Mouse (Mus musculus): ENCODE results near the gene Thap8. TPM values are rescaled to one million over a fixed set of nuclear protein-coding genes. Genes with fewer than 3 reads are reported as not detected.

Thap8 gene
- polyA plus RNA-seq, 1 experiment from 2014 or later: 0.42 TPM

GRCm38 (mm10) chr7:30265041-30265440, 14.9 kb upstream of the Thap8 start:
- Histone ChIP-seq H3K27ac (no peak overlapping the region), H3K4me3 (no peak overlapping the region), H3K4me2 (no peak overlapping the region), H3K36me3 (peaks cover 9% of the 10 kb centered on the region; the same call in 1 of the 2 replicates), H3K4me1 (replicated peaks) (no peaks in the 10 kb centered on the region; the same call in 1 of the 2 replicates), H3K9ac (no peak overlapping the region), H3K9me3 (replicated peaks) (no peaks in the 10 kb centered on the region), H3K27me3 (no peaks in the 10 kb centered on the region)
- ATAC-seq (replicated peaks; ENCODE audit: insufficient number of reproducible peaks, insufficient read depth, low FRiP score, low read depth): no peak
- 81% methylated on average over 2 of the region's 2 CpGs for WGBS

GRCm38 (mm10) chr7:30265531-30265930, 14.4 kb upstream of the Thap8 start:
- ATAC-seq (replicated peaks; ENCODE audit: insufficient number of reproducible peaks, insufficient read depth, low FRiP score, low read depth): no peak
- no peaks in the 10 kb centered on the region for H3K27me3 ChIP-seq
- H3K4me3 ChIP-seq: no peak overlapping the region
- no peak overlapping the region for H3K27ac ChIP-seq
- no peaks in the 10 kb centered on the region; the same call in 1 of the 2 replicates for H3K4me1 ChIP-seq (replicated peaks)
- H3K9ac ChIP-seq: no peak overlapping the region
- no peak overlapping the region for H3K4me2 ChIP-seq
- no peaks in the 10 kb centered on the region for H3K9me3 ChIP-seq (replicated peaks)
- WGBS: 87% methylated on average over 5 of the region's 5 CpGs
- peaks cover 9% of the 10 kb centered on the region; the same call in 1 of the 2 replicates for H3K36me3 ChIP-seq

GRCm38 (mm10) chr7:30265935-30266334, 14.0 kb upstream of the Thap8 start:
- ATAC-seq (replicated peaks; ENCODE audit: insufficient number of reproducible peaks, insufficient read depth, low FRiP score, low read depth): no peak
- Histone ChIP-seq H3K9me3 (replicated peaks) (no peaks in the 10 kb centered on the region), H3K36me3 (peaks cover 9% of the 10 kb centered on the region; the same call in 1 of the 2 replicates), H3K4me2 (no peak overlapping the region), H3K27me3 (no peaks in the 10 kb centered on the region), H3K4me3 (no peak overlapping the region), H3K27ac (no peak overlapping the region), H3K4me1 (replicated peaks) (no peaks in the 10 kb centered on the region; the same call in 1 of the 2 replicates), H3K9ac (no peak overlapping the region)
- 88% methylated on average over 7 of the region's 7 CpGs for WGBS

- H3K4me2 ChIP-seq: no peak overlapping the region
- H3K4me1 ChIP-seq (replicated peaks): no peaks in the 10 kb centered on the region; the same call in 1 of the 2 replicates
- no peak overlapping the region for H3K4me3 ChIP-seq
- no peaks in the 10 kb centered on the region for H3K27me3 ChIP-seq
- no peak for ATAC-seq (replicated peaks; ENCODE audit: insufficient number of reproducible peaks, insufficient read depth, low FRiP score, low read depth)
- H3K27ac ChIP-seq: no peak overlapping the region
- 43% methylated on average over 3 of the region's 3 CpGs for WGBS
- peaks cover 16% of the 10 kb centered on the region; the same call in 1 of the 2 replicates for H3K36me3 ChIP-seq
- H3K9ac ChIP-seq: no peak overlapping the region
- no peaks in the 10 kb centered on the region for H3K9me3 ChIP-seq (replicated peaks)
These were observed 13.1 kb upstream of the Thap8 start for GRCm38 (mm10) chr7:30266780-30267179.

- Histone ChIP-seq H3K36me3 (peaks cover 16% of the 10 kb centered on the region; the same call in 1 of the 2 replicates), H3K27ac (no peak overlapping the region), H3K27me3 (no peaks in the 10 kb centered on the region), H3K9me3 (replicated peaks) (no peaks in the 10 kb centered on the region), H3K4me2 (no peak overlapping the region), H3K4me1 (replicated peaks) (no peaks in the 10 kb centered on the region; the same call in 1 of the 2 replicates), H3K9ac (no peak overlapping the region), H3K4me3 (no peak overlapping the region)
- 83% methylated on average over 4 of the region's 4 CpGs for WGBS
- ATAC-seq (replicated peaks; ENCODE audit: insufficient number of reproducible peaks, insufficient read depth, low FRiP score, low read depth): no peak
These were observed 10.3 kb upstream of the Thap8 start for GRCm38 (mm10) chr7:30269641-30270040.

- peaks cover 13% of the 10 kb centered on the region; the same call in 1 of the 2 replicates for H3K36me3 ChIP-seq
- no peaks in the 10 kb centered on the region for H3K27me3 ChIP-seq
- no peak for ATAC-seq (replicated peaks; ENCODE audit: insufficient number of reproducible peaks, insufficient read depth, low FRiP score, low read depth)
- H3K4me2 ChIP-seq: no peak overlapping the region
- no peak overlapping the region for H3K9ac ChIP-seq
- no peaks in the 10 kb centered on the region for H3K9me3 ChIP-seq (replicated peaks)
- H3K4me3 ChIP-seq: no peak overlapping the region
- WGBS: 67% methylated on average over 6 of the region's 6 CpGs
- H3K27ac ChIP-seq: no peak overlapping the region
- H3K4me1 ChIP-seq (replicated peaks): peaks cover 12% of the 10 kb centered on the region
These were observed 5.5 kb upstream of the Thap8 start for GRCm38 (mm10) chr7:30274383-30274782.

- Histone ChIP-seq H3K27me3 (no peaks in the 10 kb centered on the region), H3K9ac (no peak overlapping the region), H3K4me1 (replicated peaks) (peaks cover 24% of the 10 kb centered on the region), H3K27ac (no peak overlapping the region), H3K36me3 (no peaks in the 10 kb centered on the region), H3K9me3 (replicated peaks) (no peaks in the 10 kb centered on the region), H3K4me3 (0 out of 2 replicates have a peak overlapping the region, but pooled peaks have one; percentile 96), H3K4me2 (peak overlapping the region; percentile 93; the same call in 1 of the 2 replicates)
- no peak for ATAC-seq (replicated peaks; ENCODE audit: insufficient number of reproducible peaks, insufficient read depth, low FRiP score, low read depth)
- WGBS: 53% methylated on average over 2 of the region's 2 CpGs
These were observed 983 bp upstream of the Thap8 start for GRCm38 (mm10) chr7:30278911-30279310.

- Histone ChIP-seq H3K27me3 (no peaks in the 10 kb centered on the region), H3K4me3 (peak overlapping the region; percentile 96), H3K4me1 (replicated peaks) (peaks cover 24% of the 10 kb centered on the region), H3K27ac (peak overlapping the region; percentile 99), H3K4me2 (peak overlapping the region; percentile 93), H3K9me3 (replicated peaks) (no peaks in the 10 kb centered on the region), H3K9ac (peak overlapping the region; percentile 64; the same call in 1 of the 2 replicates), H3K36me3 (no peaks in the 10 kb centered on the region)
- no peak for ATAC-seq (replicated peaks; ENCODE audit: insufficient number of reproducible peaks, insufficient read depth, low FRiP score, low read depth)
- under 1% methylated on average over 6 of the region's 6 CpGs for WGBS
These were observed 358 bp upstream of the Thap8 start for GRCm38 (mm10) chr7:30279536-30279935.

GRCm38 (mm10) chr7:30280670-30281138, 810 bp downstream of the Thap8 start:
- WGBS: under 1% methylated on average over 20 of the region's 20 CpGs
- ATAC-seq (replicated peaks; ENCODE audit: insufficient number of reproducible peaks, insufficient read depth, low FRiP score, low read depth): peak; percentile 87
- no peaks in the 10 kb centered on the region for H3K36me3 ChIP-seq
- peaks cover 18% of the 10 kb centered on the region for H3K4me1 ChIP-seq (replicated peaks)
- H3K4me2 ChIP-seq: peak overlapping the region; percentile 93
- no peaks in the 10 kb centered on the region for H3K27me3 ChIP-seq
- peak overlapping the region; percentile 53 for H3K9ac ChIP-seq
- no peaks in the 10 kb centered on the region for H3K9me3 ChIP-seq (replicated peaks)
- H3K4me3 ChIP-seq: peak overlapping the region; percentile 96
- H3K27ac ChIP-seq: peak overlapping the region; percentile 99

GRCm38 (mm10) chr7:30281522-30281921, 1.6 kb downstream of the Thap8 start:
- Histone ChIP-seq H3K4me2 (no peak overlapping the region), H3K4me3 (no peak overlapping the region), H3K9me3 (replicated peaks) (no peaks in the 10 kb centered on the region), H3K36me3 (no peaks in the 10 kb centered on the region), H3K9ac (no peak overlapping the region), H3K4me1 (replicated peaks) (peaks cover 18% of the 10 kb centered on the region), H3K27me3 (no peaks in the 10 kb centered on the region), H3K27ac (peak overlapping the region; percentile 99; the same call in 1 of the 2 replicates)
- 74% methylated on average over 4 of the region's 4 CpGs for WGBS
- ATAC-seq (replicated peaks; ENCODE audit: insufficient number of reproducible peaks, insufficient read depth, low FRiP score, low read depth): no peak

GRCm38 (mm10) chr7:30282740-30283139, 2.8 kb downstream of the Thap8 start:
- H3K4me2 ChIP-seq: peak overlapping the region; percentile 23; the same call in 1 of the 2 replicates
- ATAC-seq (replicated peaks; ENCODE audit: insufficient number of reproducible peaks, insufficient read depth, low FRiP score, low read depth): no peak
- H3K4me1 ChIP-seq (replicated peaks): peaks cover 18% of the 10 kb centered on the region
- no peaks in the 10 kb centered on the region for H3K9me3 ChIP-seq (replicated peaks)
- peak overlapping the region; percentile 26; the same call in 1 of the 2 replicates for H3K27ac ChIP-seq
- peak overlapping the region; percentile 15; the same call in 1 of the 2 replicates for H3K9ac ChIP-seq
- no peak overlapping the region for H3K4me3 ChIP-seq
- 54% methylated on average over 7 of the region's 7 CpGs for WGBS
- H3K36me3 ChIP-seq: no peaks in the 10 kb centered on the region
- no peaks in the 10 kb centered on the region for H3K27me3 ChIP-seq

Data from heart, embryonic 15.5 days (tissue).